Mouse (Mus musculus): ENCODE results near the gene Ofcc1. TPM values are rescaled to one million over a fixed set of nuclear protein-coding genes. Genes with fewer than 3 reads are reported as not detected.

The Ofcc1 gene
- polyA plus RNA-seq, 1 experiment from 2014 or later: not detected

- H3K9me3 ChIP-seq: no peaks in the 10 kb centered on the region
- no peak for ATAC-seq
- no peak overlapping the region for H3K27ac ChIP-seq
- H3K4me2 ChIP-seq (replicated peaks): no peak overlapping the region
- H3K9ac ChIP-seq (replicated peaks): no peak overlapping the region
- H3K4me3 ChIP-seq (replicated peaks): no peak overlapping the region
- H3K27me3 ChIP-seq: no peaks in the 10 kb centered on the region
- no peaks in the 10 kb centered on the region for H3K4me1 ChIP-seq (replicated peaks)
- H3K36me3 ChIP-seq: no peaks in the 10 kb centered on the region
- WGBS: 84% methylated on average over 2 of the region's 2 CpGs
Measured at GRCm38 (mm10) chr13:40037881-40038280, 323.4 kb downstream of the Ofcc1 start.

GRCm38 (mm10) chr13:40036981-40037765, 324.1 kb downstream of the Ofcc1 start:
- Histone ChIP-seq H3K9ac (replicated peaks) (no peak overlapping the region), H3K4me1 (replicated peaks) (no peaks in the 10 kb centered on the region), H3K36me3 (no peaks in the 10 kb centered on the region), H3K4me2 (replicated peaks) (no peak overlapping the region), H3K27me3 (no peaks in the 10 kb centered on the region), H3K27ac (no peak overlapping the region), H3K4me3 (replicated peaks) (no peak overlapping the region), H3K9me3 (no peaks in the 10 kb centered on the region)
- ATAC-seq: no peak
- 85% methylated on average over 17 of the region's 17 CpGs for WGBS

- Histone ChIP-seq H3K4me1 (replicated peaks) (no peaks in the 10 kb centered on the region), H3K36me3 (no peaks in the 10 kb centered on the region), H3K27ac (no peak overlapping the region), H3K4me2 (replicated peaks) (no peak overlapping the region), H3K9me3 (peaks cover 3% of the 10 kb centered on the region; the same call in 1 of the 2 replicates), H3K4me3 (replicated peaks) (no peak overlapping the region), H3K9ac (replicated peaks) (no peak overlapping the region), H3K27me3 (no peaks in the 10 kb centered on the region)
- 95% methylated on average over 1 of the region's 1 CpGs for WGBS
- ATAC-seq: no peak
Measured at GRCm38 (mm10) chr13:40029426-40029825, 331.8 kb downstream of the Ofcc1 start.

- no peaks in the 10 kb centered on the region for H3K36me3 ChIP-seq
- no peak for ATAC-seq
- H3K4me1 ChIP-seq (replicated peaks): no peaks in the 10 kb centered on the region
- H3K4me3 ChIP-seq (replicated peaks): no peak overlapping the region
- WGBS: 90% methylated on average over 4 of the region's 4 CpGs
- peaks cover 3% of the 10 kb centered on the region; the same call in 1 of the 2 replicates for H3K9me3 ChIP-seq
- H3K9ac ChIP-seq (replicated peaks): no peak overlapping the region
- H3K27ac ChIP-seq: no peak overlapping the region
- H3K27me3 ChIP-seq: no peaks in the 10 kb centered on the region
- H3K4me2 ChIP-seq (replicated peaks): no peak overlapping the region
Measured at GRCm38 (mm10) chr13:40028827-40029226, 332.4 kb downstream of the Ofcc1 start.

- WGBS: 97% methylated on average over 4 of the region's 4 CpGs
Measured at GRCm38 (mm10) chr13:40025816-40026215, 335.4 kb downstream of the Ofcc1 start.

GRCm38 (mm10) chr13:40023201-40023777, 338.0 kb downstream of the Ofcc1 start:
- WGBS: 56% methylated on average over 8 of the region's 8 CpGs
- no peak overlapping the region for H3K4me3 ChIP-seq (replicated peaks)
- H3K27ac ChIP-seq: no peak overlapping the region
- no peak overlapping the region for H3K4me2 ChIP-seq (replicated peaks)
- H3K36me3 ChIP-seq: no peaks in the 10 kb centered on the region
- peaks cover 3% of the 10 kb centered on the region; the same call in 1 of the 2 replicates for H3K9me3 ChIP-seq
- no peaks in the 10 kb centered on the region for H3K4me1 ChIP-seq (replicated peaks)
- H3K9ac ChIP-seq (replicated peaks): no peak overlapping the region
- ATAC-seq: no peak
- no peaks in the 10 kb centered on the region for H3K27me3 ChIP-seq

More at GRCm38 (mm10) chr13:40025816-40026215, 335.4 kb downstream of the Ofcc1 start:
- Histone ChIP-seq H3K4me2 (replicated peaks) (no peak overlapping the region), H3K9me3 (peaks cover 3% of the 10 kb centered on the region; the same call in 1 of the 2 replicates), H3K9ac (replicated peaks) (no peak overlapping the region), H3K4me1 (replicated peaks) (no peaks in the 10 kb centered on the region), H3K27ac (no peak overlapping the region), H3K4me3 (replicated peaks) (no peak overlapping the region), H3K36me3 (no peaks in the 10 kb centered on the region), H3K27me3 (no peaks in the 10 kb centered on the region)
- no peak for ATAC-seq

- no peak overlapping the region for H3K27ac ChIP-seq
- no peak overlapping the region for H3K4me2 ChIP-seq (replicated peaks)
- H3K4me3 ChIP-seq (replicated peaks): no peak overlapping the region
- WGBS: 78% methylated on average over 1 of the region's 1 CpGs
- no peaks in the 10 kb centered on the region for H3K27me3 ChIP-seq
- no peak for ATAC-seq
- H3K9me3 ChIP-seq: peaks cover 3% of the 10 kb centered on the region; the same call in 1 of the 2 replicates
- no peaks in the 10 kb centered on the region for H3K36me3 ChIP-seq
- H3K4me1 ChIP-seq (replicated peaks): no peaks in the 10 kb centered on the region
- no peak overlapping the region for H3K9ac ChIP-seq (replicated peaks)
Measured at GRCm38 (mm10) chr13:40022609-40023008, 338.6 kb downstream of the Ofcc1 start.

GRCm38 (mm10) chr13:40000236-40000635, 361.0 kb downstream of the Ofcc1 start:
- no peak for ATAC-seq
- 85% methylated on average over 8 of the region's 8 CpGs for WGBS
- Histone ChIP-seq H3K27me3 (no peaks in the 10 kb centered on the region), H3K9me3 (no peaks in the 10 kb centered on the region), H3K4me3 (replicated peaks) (no peak overlapping the region), H3K9ac (replicated peaks) (no peak overlapping the region), H3K4me1 (replicated peaks) (no peaks in the 10 kb centered on the region), H3K36me3 (no peaks in the 10 kb centered on the region), H3K27ac (no peak overlapping the region), H3K4me2 (replicated peaks) (no peak overlapping the region)

- Histone ChIP-seq H3K9me3 (no peaks in the 10 kb centered on the region), H3K4me2 (replicated peaks) (no peak overlapping the region), H3K36me3 (no peaks in the 10 kb centered on the region), H3K27me3 (no peaks in the 10 kb centered on the region), H3K4me1 (replicated peaks) (no peaks in the 10 kb centered on the region), H3K4me3 (replicated peaks) (no peak overlapping the region), H3K9ac (replicated peaks) (no peak overlapping the region), H3K27ac (no peak overlapping the region)
- ATAC-seq: no peak
- WGBS: 76% methylated on average over 4 of the region's 4 CpGs
Measured at GRCm38 (mm10) chr13:39997901-39998300, 363.3 kb downstream of the Ofcc1 start.

- WGBS: 82% methylated on average over 18 of the region's 18 CpGs
- Histone ChIP-seq H3K4me1 (replicated peaks) (no peaks in the 10 kb centered on the region), H3K27ac (no peak overlapping the region), H3K4me2 (replicated peaks) (no peak overlapping the region), H3K4me3 (replicated peaks) (no peak overlapping the region), H3K27me3 (no peaks in the 10 kb centered on the region), H3K9ac (replicated peaks) (no peak overlapping the region), H3K36me3 (no peaks in the 10 kb centered on the region), H3K9me3 (no peaks in the 10 kb centered on the region)
- ATAC-seq: no peak
Measured at GRCm38 (mm10) chr13:39979294-39980061, 381.8 kb downstream of the Ofcc1 start.

GRCm38 (mm10) chr13:39968349-39969016, 392.8 kb downstream of the Ofcc1 start:
- Histone ChIP-seq H3K4me3 (replicated peaks) (no peak overlapping the region), H3K27me3 (no peaks in the 10 kb centered on the region), H3K36me3 (no peaks in the 10 kb centered on the region), H3K4me1 (replicated peaks) (no peaks in the 10 kb centered on the region), H3K4me2 (replicated peaks) (no peak overlapping the region), H3K9ac (replicated peaks) (no peak overlapping the region), H3K9me3 (peaks cover 4% of the 10 kb centered on the region; the same call in 1 of the 2 replicates), H3K27ac (no peak overlapping the region)
- ATAC-seq: no peak
- WGBS: 82% methylated on average over 8 of the region's 8 CpGs
